Mouse (Mus musculus): Measurements from ENCODE around the gene Trim31.

- no peak for TF ChIP-seq CTCF (IDR thresholded peaks at IDR 0.05; ENCODE audit: insufficient read depth, low read length)
- TF ChIP-seq POLR2A (IDR thresholded peaks at IDR 0.05; ENCODE audit: borderline replicate concordance, extremely low read depth, low read depth, low read length) = no peak
Measured at GRCm38 (mm10) chr17:36897552-36898205, at the start of gene Trim31.

All from lung, adult 2 months (tissue).